Mouse (Mus musculus) hindbrain, embryonic 10.5 days (tissue): ENCODE measurements around the gene Bcas3. TPM values are rescaled to one million over a fixed set of nuclear protein-coding genes. Genes with fewer than 3 reads are reported as not detected.
A peak's percentile ranks its signal among the peaks of the same experiment; 100 is the strongest.

Experiments
- DNase-seq: peaks from one replicate; pipeline ENCODE4 v3.0.0-alpha.2; 2017; ENCODE audit warnings: low spot score
- H3K27ac ChIP-seq: fragments of 300-500 bp; sonication (generic); 2 replicates; pipeline ENCODE4 v1.5.1; 2016; ENCODE audit warnings: mild to moderate bottlenecking, moderate library complexity
- H3K27me3 ChIP-seq: fragments of 300-500 bp; sonication (generic); 2 replicates; pipeline ENCODE4 v1.6.1; 2016; ENCODE audit warnings: mild to moderate bottlenecking; ENCODE audit not compliant: poor library complexity, insufficient read depth, severe bottlenecking
- H3K36me3 ChIP-seq: fragments of 300-500 bp; sonication (generic); 2 replicates; pipeline ENCODE4 v1.6.1; 2016; ENCODE audit warnings: mild to moderate bottlenecking, moderate library complexity
- H3K4me1 ChIP-seq: fragments of 300-500 bp; sonication (generic); replicated peaks from 2 replicates; pipeline ENCODE4 v1.6.1; 2016; ENCODE audit warnings: mild to moderate bottlenecking
- H3K4me3 ChIP-seq: fragments of 300-500 bp; sonication (generic); 2 replicates; pipeline ENCODE4 v1.5.1; 2016; ENCODE audit warnings: mild to moderate bottlenecking, moderate library complexity
- H3K9me3 ChIP-seq: fragments of 300-500 bp; sonication (generic); 2 replicates; pipeline ENCODE4 v1.6.1; 2016; ENCODE audit warnings: mild to moderate bottlenecking, moderate library complexity
- WGBS: fragments of 180-500 bp; shearing (Covaris S2); methylation state at CpG from one replicate; pipeline ENCODE4 v1.1.7; 2016; 5-methylcytosine and 5-hydroxymethylcytosine counted together
- polyA plus RNA-seq: library from polyadenylated mRNA; unstranded; fragments of >200 nt; fragmentation: Nextera tagmentation; extraction: Ambion mirVana; gene quantifications from 2 replicates; pipeline ENCODE4 v1.2.1, GENCODE M21; 2016

Bcas3 gene
- polyA plus RNA-seq, 1 experiment from 2014 or later, result 37.3 TPM

DNA sequence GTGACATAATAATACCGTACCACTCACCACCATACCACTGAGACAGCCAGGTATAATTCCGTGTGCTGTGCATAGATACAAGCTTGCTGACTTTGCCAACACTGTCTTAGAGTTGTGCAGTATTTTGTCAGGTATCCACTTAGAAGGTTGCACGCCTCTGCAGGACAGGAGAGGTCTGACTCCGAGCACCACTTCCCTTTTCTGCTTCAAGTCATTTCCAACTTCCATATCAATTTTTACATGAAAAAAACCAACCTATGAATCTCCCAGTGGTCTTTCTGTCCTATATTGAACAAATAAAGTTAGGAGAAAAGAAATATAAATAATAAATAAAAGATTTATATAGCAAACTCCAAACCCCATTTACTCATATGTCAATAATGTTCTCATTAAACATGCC, 152.8 kb downstream of the Bcas3 start:
- no peak overlapping the region for H3K4me3 ChIP-seq
- H3K27ac ChIP-seq, result no peak overlapping the region
- no peaks in the 10 kb centered on the region for H3K36me3 ChIP-seq
- no peaks in the 10 kb centered on the region for H3K27me3 ChIP-seq
- no peaks in the 10 kb centered on the region for H3K9me3 ChIP-seq
- peaks cover 8% of the 10 kb centered on the region for H3K4me1 ChIP-seq
- no peak for DNase-seq
- 88% methylated on average over 4 of the region's 4 CpGs for WGBS

DNA sequence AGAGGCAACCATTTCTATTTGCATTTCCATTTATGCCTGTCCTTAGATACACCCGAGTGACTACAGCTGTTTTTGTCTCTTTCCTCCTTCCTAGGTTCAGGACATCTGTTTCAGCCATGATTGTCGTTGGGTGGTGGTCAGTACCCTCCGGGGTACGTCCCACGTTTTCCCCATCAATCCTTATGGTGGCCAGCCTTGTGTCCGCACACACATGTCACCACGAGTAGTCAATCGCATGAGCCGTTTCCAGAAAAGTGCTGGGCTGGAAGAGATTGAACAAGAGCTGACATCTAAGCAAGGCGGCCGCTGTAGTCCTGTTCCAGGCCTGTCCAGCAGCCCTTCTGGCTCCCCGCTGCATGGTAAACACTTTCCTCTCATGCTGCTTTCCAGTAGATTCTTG, 156.4 kb downstream of the Bcas3 start:
- WGBS, result 84% methylated on average over 12 of the region's 12 CpGs
- Histone ChIP-seq H3K4me1 (peaks cover 8% of the 10 kb centered on the region), H3K36me3 (no peaks in the 10 kb centered on the region), H3K9me3 (no peaks in the 10 kb centered on the region), H3K27me3 (no peaks in the 10 kb centered on the region), H3K4me3 (no peak overlapping the region), H3K27ac (no peak overlapping the region)
- no peak for DNase-seq

DNA sequence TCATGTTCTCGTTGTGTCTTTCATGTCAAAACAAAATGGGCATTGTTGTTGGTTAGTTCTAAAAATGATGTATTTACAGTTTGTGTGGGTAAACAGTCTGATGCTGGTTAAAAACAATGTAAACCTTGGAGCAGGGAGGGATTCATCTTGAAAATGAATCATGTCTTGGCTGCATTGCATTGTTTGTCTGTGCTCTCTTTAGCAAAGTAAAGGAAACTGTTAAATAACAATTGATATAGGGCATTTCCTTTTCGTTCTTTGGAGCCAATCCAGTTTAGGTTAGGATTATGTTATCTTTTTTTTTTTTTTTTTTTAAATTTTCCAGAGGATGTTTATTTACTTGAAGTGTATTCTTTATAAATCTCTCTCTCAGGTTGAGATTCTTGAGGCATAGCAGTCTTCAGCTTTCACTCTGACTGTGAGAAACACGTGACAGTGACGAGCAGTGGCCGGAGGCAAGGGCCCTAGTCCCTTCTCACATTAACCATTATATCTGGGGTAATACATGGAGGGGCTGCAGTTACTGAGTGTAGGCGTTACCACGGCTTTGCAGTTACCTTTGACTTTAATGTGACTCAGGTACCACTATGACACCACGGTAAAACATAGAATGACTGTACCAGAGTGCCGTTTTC, 158.4 kb downstream of the Bcas3 start:
- no peak overlapping the region for H3K4me3 ChIP-seq
- H3K27me3 ChIP-seq, result no peaks in the 10 kb centered on the region
- peaks cover 8% of the 10 kb centered on the region for H3K4me1 ChIP-seq
- no peaks in the 10 kb centered on the region for H3K36me3 ChIP-seq
- no peak overlapping the region for H3K27ac ChIP-seq
- 89% methylated on average over 9 of the region's 9 CpGs for WGBS
- H3K9me3 ChIP-seq, result no peaks in the 10 kb centered on the region
- no peak for DNase-seq

DNA sequence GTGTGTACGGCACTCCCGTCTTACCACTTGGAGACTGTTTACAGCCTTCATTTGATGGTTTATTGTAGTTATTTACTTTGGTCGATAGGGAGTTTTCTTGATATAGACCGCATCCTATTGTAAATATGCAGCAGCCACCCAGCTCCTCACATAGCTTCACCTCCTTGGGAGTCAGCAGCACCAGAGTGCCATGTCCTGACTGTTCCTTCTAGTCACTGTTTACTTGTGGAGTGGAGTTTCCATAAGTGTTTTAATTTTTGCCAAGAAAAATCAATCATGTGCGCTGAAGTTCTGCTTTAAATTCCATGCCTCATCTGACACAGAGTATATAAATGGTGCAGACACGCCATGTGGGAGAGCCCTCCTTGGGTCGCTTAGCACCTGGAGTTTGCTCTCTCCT, 163.8 kb downstream of the Bcas3 start:
- Histone ChIP-seq H3K36me3 (no peaks in the 10 kb centered on the region), H3K9me3 (no peaks in the 10 kb centered on the region), H3K4me3 (no peak overlapping the region), H3K4me1 (no peaks in the 10 kb centered on the region), H3K27me3 (peaks cover 28% of the 10 kb centered on the region), H3K27ac (no peak overlapping the region)
- 90% methylated on average over 7 of the region's 7 CpGs for WGBS
- no peak for DNase-seq

DNA sequence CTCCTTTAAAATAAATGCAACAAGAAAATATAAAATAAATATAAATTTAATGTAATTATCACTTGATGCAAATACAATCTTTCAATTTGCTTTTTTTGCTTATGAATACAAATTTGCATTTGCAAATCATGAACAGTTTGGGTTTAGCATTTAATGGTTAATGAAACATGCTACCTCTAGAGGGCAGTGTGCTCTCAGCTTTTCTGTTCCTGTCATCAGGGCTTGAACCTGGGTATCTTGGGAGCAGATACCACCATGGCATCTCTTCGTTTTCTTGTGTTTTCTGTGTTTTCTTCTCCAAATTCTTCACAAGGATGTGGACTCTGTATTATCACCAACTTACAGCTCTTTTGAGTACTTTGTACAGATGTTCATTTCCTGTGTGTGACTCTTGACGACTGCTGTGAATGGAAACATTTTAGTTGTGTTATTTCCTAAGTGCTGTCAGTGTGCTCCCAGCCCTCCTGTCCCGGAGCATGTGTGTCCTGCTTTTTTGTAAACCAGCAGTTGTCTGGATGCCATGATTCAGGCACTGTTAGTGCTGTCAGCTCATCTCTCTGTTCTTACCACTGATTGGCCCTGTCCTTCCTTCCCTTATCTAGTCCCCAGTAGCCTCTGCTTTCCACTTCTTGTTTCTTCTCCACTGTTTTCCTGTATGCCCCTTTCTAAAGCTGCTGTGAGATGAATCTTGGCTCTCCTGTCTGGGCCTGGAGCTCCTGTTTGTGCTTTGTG, 165.2 kb downstream of the Bcas3 start:
- Histone ChIP-seq H3K4me1 (peaks cover 2% of the 10 kb centered on the region), H3K27me3 (peaks cover 36% of the 10 kb centered on the region), H3K27ac (peak overlapping the region; percentile 26; the same call in 1 of the 2 replicates), H3K36me3 (no peaks in the 10 kb centered on the region), H3K4me3 (no peak overlapping the region), H3K9me3 (no peaks in the 10 kb centered on the region)
- 51% methylated on average over 3 of the region's 3 CpGs for WGBS
- DNase-seq, result peak; percentile 32

DNA sequence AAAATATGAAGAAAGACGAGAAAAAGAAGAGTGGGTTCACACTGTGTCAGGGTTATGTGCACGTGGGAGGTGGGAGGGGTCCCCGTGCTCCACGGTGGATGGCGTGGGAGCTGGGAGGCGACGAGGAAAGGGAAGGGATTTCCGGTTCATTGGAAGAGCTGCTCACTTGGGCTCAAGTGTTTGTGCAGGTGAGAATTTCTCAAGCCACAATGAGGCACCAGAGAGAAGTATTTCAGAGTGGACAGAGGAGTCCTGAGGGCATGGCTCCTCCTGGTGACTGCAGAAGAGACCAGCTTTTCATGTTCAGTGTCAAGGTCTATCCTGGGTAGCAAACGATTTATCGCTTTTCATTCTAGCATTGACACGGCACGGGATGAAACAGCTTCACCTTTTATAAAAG, 167.3 kb downstream of the Bcas3 start:
- Histone ChIP-seq H3K27ac (no peak overlapping the region), H3K27me3 (peaks cover 46% of the 10 kb centered on the region), H3K36me3 (no peaks in the 10 kb centered on the region), H3K9me3 (no peaks in the 10 kb centered on the region), H3K4me1 (peaks cover 22% of the 10 kb centered on the region), H3K4me3 (no peak overlapping the region)
- no peak for DNase-seq
- 74% methylated on average over 12 of the region's 12 CpGs for WGBS

DNA sequence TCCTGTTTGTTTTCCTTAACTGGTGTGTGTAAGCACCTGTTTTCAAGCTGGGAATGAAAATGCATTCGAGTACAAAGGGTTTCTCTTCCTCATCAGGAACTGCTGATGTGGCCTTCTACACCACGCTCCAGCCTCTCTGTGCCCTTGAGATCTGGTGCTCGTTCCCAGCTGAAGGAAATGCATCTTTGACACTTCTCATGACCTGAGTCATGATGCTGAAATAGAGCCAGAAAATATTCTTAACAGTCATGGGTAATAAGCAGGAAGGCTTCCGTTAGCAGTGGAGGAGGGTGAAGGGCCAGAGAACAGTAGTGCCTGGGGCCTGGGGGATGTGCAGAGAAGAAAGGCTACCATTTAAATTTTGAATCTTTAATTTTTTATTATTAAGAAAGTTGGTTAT, 168.0 kb downstream of the Bcas3 start:
- H3K27me3 ChIP-seq, result peaks cover 54% of the 10 kb centered on the region
- WGBS, result 78% methylated on average over 4 of the region's 4 CpGs

DNA sequence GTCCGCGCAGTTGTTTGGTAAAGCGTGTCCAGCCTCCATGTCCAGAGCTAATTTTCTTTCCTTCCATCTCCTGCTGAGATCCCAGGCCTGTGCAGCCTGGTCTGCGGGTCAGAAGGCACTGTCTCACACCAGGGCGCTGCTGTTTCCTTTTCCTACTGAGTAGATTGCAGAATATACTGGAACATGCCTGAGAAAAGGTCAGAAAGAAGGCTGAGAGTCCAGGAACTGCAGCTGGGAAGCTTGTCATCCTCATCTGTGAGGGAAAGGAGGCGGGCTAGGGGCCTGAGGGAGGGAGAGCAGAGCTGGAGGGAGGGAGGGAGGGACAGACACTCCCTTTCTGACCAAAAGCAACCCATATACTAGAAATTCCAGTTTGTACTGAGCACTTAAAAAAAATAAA, 170.7 kb downstream of the Bcas3 start:
- no peaks in the 10 kb centered on the region for H3K9me3 ChIP-seq
- peaks cover 46% of the 10 kb centered on the region for H3K4me1 ChIP-seq
- 10% methylated on average over 6 of the region's 6 CpGs for WGBS
- H3K36me3 ChIP-seq, result no peaks in the 10 kb centered on the region
- H3K27ac ChIP-seq, result peak overlapping the region; percentile 74
- H3K27me3 ChIP-seq, result peaks cover 69% of the 10 kb centered on the region
- DNase-seq, result peak; percentile 49
- peak overlapping the region; percentile 45; the same call in 1 of the 2 replicates for H3K4me3 ChIP-seq

More for the DNA sequence above, 168.0 kb downstream of the Bcas3 start:
- Histone ChIP-seq H3K27ac (no peak overlapping the region), H3K36me3 (no peaks in the 10 kb centered on the region), H3K4me3 (no peak overlapping the region), H3K4me1 (peaks cover 29% of the 10 kb centered on the region), H3K9me3 (no peaks in the 10 kb centered on the region)
- DNase-seq, result no peak

DNA sequence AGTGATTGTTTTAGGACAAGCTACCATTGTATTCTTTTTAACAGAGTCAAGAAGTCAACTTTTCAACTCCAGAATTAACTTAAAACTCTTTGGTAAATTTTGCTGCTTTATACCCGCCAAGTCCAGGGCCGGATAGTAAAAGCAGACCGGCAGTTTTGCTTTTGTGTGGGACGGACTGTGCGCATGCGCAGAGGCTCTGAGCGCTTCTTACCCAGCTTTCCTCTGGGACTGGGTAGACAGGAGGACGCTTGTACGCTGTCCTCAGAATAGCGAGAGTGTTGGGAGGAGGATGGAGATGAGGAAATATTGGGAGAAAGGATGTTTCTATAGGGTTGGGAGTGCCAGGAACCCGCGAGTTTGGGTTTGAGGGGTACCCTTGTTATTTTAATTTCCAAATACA, 171.2 kb downstream of the Bcas3 start:
- Histone ChIP-seq H3K4me1 (peaks cover 46% of the 10 kb centered on the region), H3K27ac (peak overlapping the region; percentile 69), H3K27me3 (peaks cover 73% of the 10 kb centered on the region), H3K36me3 (no peaks in the 10 kb centered on the region), H3K9me3 (no peaks in the 10 kb centered on the region), H3K4me3 (peak overlapping the region; percentile 45)
- peak; percentile 81 for DNase-seq
- WGBS, result 6% methylated on average over 12 of the region's 12 CpGs

DNA sequence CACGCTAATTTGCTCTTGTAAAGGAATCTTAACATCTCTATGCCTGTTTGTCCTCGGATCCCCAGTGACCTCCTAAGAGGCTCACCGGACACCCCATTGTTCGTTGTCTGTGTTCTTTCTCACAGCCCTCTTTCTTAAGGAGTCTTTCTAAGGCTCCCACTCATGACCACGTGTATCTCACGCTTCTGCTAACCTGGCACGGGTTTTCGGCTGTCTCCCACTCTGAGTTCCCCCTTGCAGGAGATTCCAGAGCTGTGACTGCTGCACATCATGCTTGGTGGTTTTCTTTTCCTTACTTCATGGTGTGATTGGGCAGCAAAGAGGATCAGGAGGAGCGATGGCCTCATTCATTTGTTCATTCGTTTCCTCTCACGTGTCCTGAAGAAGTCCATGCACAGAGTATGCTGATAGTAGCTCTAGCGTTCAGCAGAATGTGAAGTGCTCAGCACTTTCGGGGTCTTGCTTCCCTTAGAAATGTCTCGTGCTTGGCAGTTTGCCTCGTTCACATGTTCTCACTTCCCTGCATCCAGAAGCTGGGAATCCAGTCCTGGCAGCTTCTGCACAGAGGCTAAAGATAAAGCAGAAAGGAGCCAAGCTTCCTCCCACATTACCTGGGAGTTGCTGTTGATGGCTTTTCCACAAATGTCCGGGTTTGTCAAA, 172.0 kb downstream of the Bcas3 start:
- peak; percentile 20 for DNase-seq
- whole genome bisulfite sequencing, result 12% methylated on average over 16 of the region's 16 CpGs
- Histone ChIP-seq H3K4me1 (peaks cover 46% of the 10 kb centered on the region), H3K27ac (peak overlapping the region; percentile 69), H3K9me3 (no peaks in the 10 kb centered on the region), H3K36me3 (no peaks in the 10 kb centered on the region), H3K4me3 (peak overlapping the region; percentile 45), H3K27me3 (peaks cover 73% of the 10 kb centered on the region)

DNA sequence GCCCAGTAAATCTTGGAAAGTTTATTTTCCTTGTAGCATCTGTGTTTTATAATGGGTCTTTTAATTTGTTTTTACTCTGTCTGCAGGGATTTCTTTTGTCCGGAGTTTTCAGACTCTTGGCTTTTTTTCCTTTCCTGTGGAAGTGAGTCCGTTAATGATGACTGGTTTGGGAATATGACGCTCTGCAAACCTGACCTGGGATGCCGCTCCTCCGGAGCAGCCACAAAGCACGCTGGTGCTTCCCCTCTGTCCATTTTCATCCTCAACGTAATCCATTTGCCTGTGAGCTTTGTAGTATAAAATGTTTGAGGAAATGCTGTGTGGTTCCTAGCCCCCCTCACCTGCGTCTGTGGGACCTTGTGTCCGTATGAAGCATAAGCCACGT, 172.5 kb downstream of the Bcas3 start:
- no peak for DNase-seq
- WGBS, result 34% methylated on average over 10 of the region's 10 CpGs
- Histone ChIP-seq H3K9me3 (no peaks in the 10 kb centered on the region), H3K4me3 (no peak overlapping the region), H3K4me1 (peaks cover 46% of the 10 kb centered on the region), H3K36me3 (no peaks in the 10 kb centered on the region), H3K27ac (peak overlapping the region; percentile 69; the same call in 1 of the 2 replicates), H3K27me3 (peaks cover 67% of the 10 kb centered on the region)

DNA sequence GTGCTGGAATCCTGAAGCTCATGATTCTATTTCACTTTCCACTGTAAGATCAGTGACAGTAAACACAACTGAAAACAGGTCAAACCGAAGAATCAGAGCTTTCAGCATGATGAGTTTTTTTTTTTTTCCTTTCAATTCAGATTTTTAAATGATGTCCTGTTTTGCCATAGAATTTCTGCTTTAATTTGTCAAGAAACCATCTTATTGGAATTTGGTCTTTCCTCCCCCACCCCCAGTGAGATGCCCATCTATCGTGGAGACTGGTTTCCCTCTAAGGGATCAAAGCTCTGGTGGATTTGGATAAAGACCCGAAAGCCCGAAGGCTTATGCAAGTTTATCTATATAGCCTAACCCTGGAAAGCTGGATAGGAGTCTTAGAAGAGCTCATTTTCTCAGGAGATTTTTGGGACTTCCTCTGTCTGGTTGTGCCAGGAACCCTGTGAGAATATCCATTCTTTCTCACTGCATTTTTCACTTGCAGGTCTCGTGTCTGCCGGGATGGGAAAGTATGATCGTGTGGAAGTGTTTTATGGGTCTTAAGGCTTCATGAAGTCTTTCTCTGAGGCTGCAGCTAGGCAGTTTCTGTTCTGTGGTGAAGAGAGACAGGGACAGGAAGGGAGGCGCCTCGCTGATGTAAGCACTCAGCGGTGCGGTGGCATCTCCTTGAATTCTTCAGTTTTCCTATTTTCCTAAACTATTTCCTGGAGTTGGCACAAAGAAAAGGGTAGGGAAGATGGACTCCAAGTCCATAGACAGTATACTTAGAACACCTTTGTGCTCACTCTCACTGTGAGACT, 173.2 kb downstream of the Bcas3 start:
- 45% methylated on average over 11 of the region's 11 CpGs for WGBS
- peaks cover 61% of the 10 kb centered on the region for H3K27me3 ChIP-seq

More for the DNA sequence above, 173.2 kb downstream of the Bcas3 start:
- no peak for DNase-seq
- Histone ChIP-seq H3K36me3 (no peaks in the 10 kb centered on the region), H3K9me3 (no peaks in the 10 kb centered on the region), H3K4me1 (peaks cover 46% of the 10 kb centered on the region), H3K4me3 (no peak overlapping the region), H3K27ac (no peak overlapping the region)
